Mouse (Mus musculus): ENCODE data around the gene Agap1. TPM values are rescaled to one million over a fixed set of nuclear protein-coding genes. Genes with fewer than 3 reads are reported as not detected.

The Agap1 gene
- polyA plus RNA-seq, 1 experiment, result 145 TPM

DNA sequence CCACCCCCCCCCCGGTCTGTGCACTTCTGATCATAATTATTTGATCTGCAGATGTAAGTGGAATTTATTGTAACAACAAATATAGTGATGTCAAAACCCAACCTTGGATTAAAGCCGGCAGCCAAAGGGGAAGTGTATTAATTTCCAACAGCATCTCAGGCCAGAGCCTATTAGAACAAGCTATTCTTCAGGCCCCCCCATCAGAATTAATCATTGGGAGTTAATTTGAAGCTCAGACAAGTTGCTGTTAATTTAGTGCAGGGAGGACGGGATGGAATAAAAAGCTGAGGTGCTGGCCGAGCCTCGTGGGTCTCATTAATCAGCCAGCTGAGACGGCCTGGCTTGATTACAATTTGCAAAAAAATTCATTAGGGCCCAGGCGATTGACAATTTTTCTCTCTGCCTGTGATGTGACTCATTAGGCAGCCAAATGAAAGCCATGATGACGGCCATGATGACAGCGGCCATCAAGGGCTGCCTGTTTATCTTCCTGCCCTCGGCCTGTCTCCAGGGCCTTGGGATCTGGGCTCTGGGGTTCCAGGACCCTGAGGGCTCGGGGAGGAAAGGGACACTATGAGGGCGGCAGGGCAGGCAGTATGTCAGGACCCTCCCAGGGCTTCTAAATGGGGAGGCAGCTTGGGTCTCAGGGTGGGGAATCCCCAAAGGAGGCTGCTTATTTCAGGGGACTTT lies 471.0 kb downstream of the Agap1 start:
- peak; percentile 87 for DNase-seq (ENCODE audit: low read depth)
- no peak for TF ChIP-seq CTCF (IDR thresholded peaks at IDR 0.05; ENCODE audit: borderline replicate concordance, extremely low read depth, insufficient read depth, insufficient read length)
- no peak for TF ChIP-seq POLR2A (IDR thresholded peaks at IDR 0.05; ENCODE audit: borderline replicate concordance, extremely low read depth, insufficient read depth, insufficient read length, poor library complexity, severe bottlenecking)

DNA sequence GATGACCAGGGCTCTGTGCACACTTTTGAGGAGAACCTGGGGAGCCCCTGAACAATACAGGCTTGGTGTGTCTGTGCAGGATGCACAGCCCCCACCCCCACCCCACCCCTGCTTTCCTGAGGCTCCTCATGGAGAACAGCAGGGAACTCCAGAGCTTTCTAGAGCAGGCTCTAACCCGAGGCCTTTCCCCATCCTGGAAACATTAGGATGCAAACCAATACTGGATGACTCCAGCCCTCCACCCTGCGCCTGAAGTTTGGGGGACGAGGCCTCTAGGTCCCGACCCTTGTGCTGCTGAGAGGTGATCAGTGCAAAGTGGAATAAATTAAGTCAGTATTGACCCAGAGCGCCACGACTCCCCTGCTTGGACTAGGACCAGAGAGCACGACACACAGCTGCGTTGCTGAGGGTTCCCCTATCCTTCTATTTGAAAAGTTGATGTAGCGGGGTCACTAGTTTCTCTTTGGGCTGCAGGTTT lies 472.0 kb downstream of the Agap1 start:
- DNase-seq (ENCODE audit: low read depth), result no peak
- TF ChIP-seq POLR2A (IDR thresholded peaks at IDR 0.05; ENCODE audit: borderline replicate concordance, extremely low read depth, insufficient read depth, insufficient read length, poor library complexity, severe bottlenecking) (no peak), CTCF (IDR thresholded peaks at IDR 0.05; ENCODE audit: borderline replicate concordance, extremely low read depth, insufficient read depth, insufficient read length) (no peak)

DNA sequence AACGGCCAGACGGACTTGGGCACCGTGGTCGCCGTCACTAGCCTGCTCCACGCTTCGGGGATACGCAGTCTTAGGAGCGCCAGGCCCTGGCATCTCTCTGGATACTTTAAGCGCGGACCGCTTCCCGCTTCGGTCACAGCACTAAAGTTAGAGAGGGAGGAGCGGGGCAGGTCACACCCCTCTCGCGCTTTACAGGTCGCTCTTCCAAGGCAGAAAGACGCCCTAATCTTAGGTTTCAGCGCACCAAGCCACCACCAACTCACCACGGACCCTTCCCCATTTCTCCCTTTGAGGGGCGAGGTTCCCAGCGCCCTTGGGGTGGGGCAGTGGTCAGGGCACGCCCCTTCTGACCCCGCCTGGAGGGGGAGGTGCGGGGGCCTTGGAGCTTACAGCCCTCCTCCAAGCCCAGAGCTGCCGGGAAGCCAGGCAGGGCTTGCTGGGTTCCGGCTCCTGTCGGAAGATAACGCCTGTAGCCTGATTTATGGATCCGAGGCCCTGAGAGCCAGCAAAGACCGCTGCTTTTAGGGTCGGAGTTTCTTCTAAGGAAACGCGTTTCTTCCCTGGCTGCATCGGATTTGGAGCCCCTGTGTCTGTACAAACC lies 472.6 kb downstream of the Agap1 start:
- TF ChIP-seq POLR2A (IDR thresholded peaks at IDR 0.05; ENCODE audit: borderline replicate concordance, extremely low read depth, insufficient read depth, insufficient read length, poor library complexity, severe bottlenecking) (no peak), CTCF (IDR thresholded peaks at IDR 0.05; ENCODE audit: borderline replicate concordance, extremely low read depth, insufficient read depth, insufficient read length) (no peak)
- no peak for DNase-seq (ENCODE audit: low read depth)

DNA sequence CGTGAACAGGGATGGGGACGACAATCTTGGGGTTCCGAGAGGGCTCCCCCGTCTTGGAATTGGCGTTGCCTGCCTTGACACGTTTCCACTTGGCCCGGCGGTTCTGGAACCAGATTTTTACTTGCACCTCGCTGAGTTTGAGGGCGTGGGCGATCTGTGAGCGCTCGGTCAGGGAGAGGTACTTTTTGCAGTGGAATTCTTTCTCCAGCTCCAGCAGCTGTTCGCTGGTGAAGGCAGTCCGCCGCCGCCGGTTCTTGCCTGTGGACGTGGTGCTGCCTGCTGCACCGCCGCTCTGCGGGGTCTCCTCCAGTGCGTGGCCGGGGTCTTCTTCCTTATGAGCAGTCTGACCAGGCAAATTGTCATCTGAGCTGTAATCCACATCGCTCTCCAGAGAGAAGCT lies 474.1 kb downstream of the Agap1 start:
- TF ChIP-seq POLR2A (IDR thresholded peaks at IDR 0.05; ENCODE audit: borderline replicate concordance, extremely low read depth, insufficient read depth, insufficient read length, poor library complexity, severe bottlenecking), result no peak
- no peak for TF ChIP-seq CTCF (IDR thresholded peaks at IDR 0.05; ENCODE audit: borderline replicate concordance, extremely low read depth, insufficient read depth, insufficient read length)
- DNase-seq (ENCODE audit: low read depth), result no peak

DNA sequence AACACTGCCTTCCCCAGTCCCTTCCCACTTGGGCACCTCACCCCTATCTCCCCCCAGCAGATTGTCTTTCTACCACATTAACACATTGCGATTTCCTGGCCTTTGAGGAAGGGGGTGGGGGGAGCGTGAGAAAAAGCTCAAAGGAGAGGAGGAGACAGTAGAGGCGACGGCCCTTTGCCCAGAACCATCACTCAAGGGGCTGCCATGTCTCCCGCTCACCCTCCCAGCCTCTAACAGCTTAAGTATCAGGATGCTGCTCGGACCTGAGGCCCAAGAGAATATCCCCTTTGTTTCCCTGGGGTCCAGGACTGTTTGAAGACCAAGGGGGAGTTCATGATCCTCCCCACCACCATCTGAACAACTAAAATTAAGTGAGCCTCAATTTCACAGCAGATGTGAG lies 474.6 kb downstream of the Agap1 start:
- no peak for DNase-seq (ENCODE audit: low read depth)
- TF ChIP-seq POLR2A (IDR thresholded peaks at IDR 0.05; ENCODE audit: borderline replicate concordance, extremely low read depth, insufficient read depth, insufficient read length, poor library complexity, severe bottlenecking) (no peak), CTCF (IDR thresholded peaks at IDR 0.05; ENCODE audit: borderline replicate concordance, extremely low read depth, insufficient read depth, insufficient read length) (no peak)

DNA sequence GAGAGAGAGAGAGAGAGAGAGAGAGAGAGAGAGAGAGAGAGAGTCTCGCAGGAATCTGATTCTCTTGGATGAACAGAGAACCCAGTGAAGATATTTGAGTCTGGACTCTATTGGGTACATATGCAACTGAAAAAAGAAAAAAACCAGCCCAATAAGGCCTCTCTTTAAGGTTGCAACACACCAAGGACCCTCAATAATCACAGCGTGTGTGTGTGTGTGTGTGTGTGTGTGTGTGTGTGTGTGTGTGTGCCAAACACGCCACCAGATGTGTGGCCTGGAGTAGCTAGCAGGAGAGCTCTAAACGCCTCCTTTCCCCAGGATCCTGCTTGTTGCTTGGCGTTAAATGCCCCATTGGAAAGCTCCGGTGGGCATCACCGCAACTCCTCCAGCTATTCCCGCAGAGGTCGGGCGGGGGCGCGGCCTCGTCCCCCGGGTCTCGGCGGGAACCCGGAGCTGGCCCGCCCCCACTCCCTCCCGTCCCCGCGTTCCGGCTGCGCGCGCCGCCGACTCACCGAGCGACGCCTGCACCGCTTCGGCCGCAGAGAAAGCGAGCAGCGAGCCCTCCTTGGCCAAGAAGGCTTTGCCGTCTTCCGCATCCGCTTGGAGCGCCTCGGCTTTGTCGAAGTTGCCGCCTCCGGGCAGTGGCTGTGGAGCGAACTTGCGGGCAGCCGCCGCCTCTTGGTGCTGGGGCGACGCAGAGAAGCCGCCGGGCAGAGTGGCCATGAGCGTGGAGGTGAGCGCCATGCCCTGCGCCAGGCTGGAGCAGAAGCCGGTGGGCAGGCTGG lies 475.3 kb downstream of the Agap1 start:
- DNase-seq (ENCODE audit: low read depth), result no peak
- TF ChIP-seq CTCF (IDR thresholded peaks at IDR 0.05; ENCODE audit: borderline replicate concordance, extremely low read depth, insufficient read depth, insufficient read length) (no peak), POLR2A (IDR thresholded peaks at IDR 0.05; ENCODE audit: borderline replicate concordance, extremely low read depth, insufficient read depth, insufficient read length, poor library complexity, severe bottlenecking) (no peak)

DNA sequence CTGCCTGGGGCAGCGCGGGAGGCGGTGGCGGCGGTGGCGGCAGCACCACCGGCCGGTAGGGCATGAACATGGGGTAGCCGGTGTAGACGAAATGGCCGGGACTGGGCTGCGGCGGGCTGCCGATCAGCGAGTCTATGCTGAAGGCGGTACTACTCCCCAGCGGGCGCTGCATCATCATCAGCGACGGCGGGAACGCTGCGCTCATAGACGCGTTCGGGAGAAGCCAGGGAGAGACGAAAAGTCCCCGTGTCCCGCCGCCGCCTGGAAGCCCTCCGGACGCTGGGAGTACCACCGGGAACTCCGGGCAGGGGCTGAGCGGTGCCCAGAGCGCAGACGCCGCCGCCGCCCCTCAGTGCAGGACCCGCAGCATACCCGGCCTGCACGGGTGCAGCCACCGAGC lies 475.9 kb downstream of the Agap1 start:
- no peak for DNase-seq (ENCODE audit: low read depth)
- TF ChIP-seq POLR2A (IDR thresholded peaks at IDR 0.05; ENCODE audit: borderline replicate concordance, extremely low read depth, insufficient read depth, insufficient read length, poor library complexity, severe bottlenecking), result no peak
- no peak for TF ChIP-seq CTCF (IDR thresholded peaks at IDR 0.05; ENCODE audit: borderline replicate concordance, extremely low read depth, insufficient read depth, insufficient read length)

DNA sequence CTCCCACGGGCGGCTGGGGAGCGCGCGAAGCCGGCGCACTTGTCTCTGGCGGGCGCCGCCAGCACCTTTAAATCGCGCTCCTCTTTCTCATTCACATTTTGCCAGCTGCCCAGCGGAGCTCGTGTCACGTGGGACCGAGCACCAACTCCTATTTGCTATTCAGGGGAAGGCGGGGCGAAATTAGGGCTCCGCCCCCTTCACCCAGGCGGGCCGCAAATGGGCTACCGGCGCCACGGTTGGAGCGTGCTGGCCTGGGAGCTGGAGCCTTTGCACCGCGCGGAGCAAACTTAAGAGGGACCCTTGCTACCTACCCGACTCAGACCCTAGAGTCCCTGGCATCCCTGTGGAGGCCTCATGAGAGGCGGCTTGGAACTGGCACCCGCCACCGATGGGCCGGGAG lies 476.5 kb downstream of the Agap1 start, which contains the start of gene Gbx2:
Gene Gbx2, minus strand, starts transcription at position 60 of the 400 bp plus-strand sequence.
- peak; percentile 91 for DNase-seq (ENCODE audit: low read depth)
- no peak for TF ChIP-seq CTCF (IDR thresholded peaks at IDR 0.05; ENCODE audit: borderline replicate concordance, extremely low read depth, insufficient read depth, insufficient read length)
- no peak for TF ChIP-seq POLR2A (IDR thresholded peaks at IDR 0.05; ENCODE audit: borderline replicate concordance, extremely low read depth, insufficient read depth, insufficient read length, poor library complexity, severe bottlenecking)

DNA sequence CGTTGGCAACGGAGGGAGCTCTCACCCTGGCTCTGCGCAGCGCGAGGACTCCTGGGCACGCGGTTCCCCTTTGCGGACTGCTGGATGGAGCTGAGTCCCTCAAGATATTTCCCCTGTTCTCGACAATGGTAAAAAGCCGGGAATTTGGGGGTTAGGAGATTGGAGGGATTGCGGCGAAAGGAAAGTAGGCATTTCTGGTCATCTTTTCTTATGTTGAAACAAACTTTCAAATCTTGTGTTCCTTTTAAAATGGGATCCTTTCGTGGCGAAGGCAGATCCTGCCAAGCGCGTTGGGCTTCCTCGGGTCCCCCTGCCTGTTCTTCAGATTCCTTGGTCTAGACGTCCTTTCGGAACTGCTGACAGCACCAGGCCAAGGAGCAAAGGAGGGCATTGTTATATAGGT lies 477.4 kb downstream of the Agap1 start:
- no peak for DNase-seq (ENCODE audit: low read depth)
- TF ChIP-seq POLR2A (IDR thresholded peaks at IDR 0.05; ENCODE audit: borderline replicate concordance, extremely low read depth, insufficient read depth, insufficient read length, poor library complexity, severe bottlenecking), result no peak
- no peak for TF ChIP-seq CTCF (IDR thresholded peaks at IDR 0.05; ENCODE audit: borderline replicate concordance, extremely low read depth, insufficient read depth, insufficient read length)

DNA sequence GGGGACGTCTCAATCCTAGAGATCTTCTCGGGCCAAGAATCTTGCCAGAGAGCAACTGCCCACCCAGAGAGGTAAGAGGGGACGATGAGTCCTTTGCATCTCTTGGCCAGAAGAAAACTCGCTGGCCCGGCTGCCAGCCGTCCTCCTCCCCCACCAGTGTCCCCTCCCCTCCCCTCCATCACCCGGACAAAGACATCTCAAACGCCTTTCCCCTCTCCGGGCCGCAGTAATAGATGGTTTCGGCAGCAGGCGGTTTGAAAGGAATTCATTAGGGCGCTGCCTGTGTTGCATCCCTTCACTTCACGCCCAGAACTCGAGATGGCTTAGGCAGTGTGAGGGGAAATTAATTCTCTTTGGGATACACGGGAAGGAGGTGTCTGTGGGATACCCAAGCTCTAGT lies 478.0 kb downstream of the Agap1 start:
- peak; percentile 70 for DNase-seq (ENCODE audit: low read depth)
- no peak for TF ChIP-seq CTCF (IDR thresholded peaks at IDR 0.05; ENCODE audit: borderline replicate concordance, extremely low read depth, insufficient read depth, insufficient read length)
- TF ChIP-seq POLR2A (IDR thresholded peaks at IDR 0.05; ENCODE audit: borderline replicate concordance, extremely low read depth, insufficient read depth, insufficient read length, poor library complexity, severe bottlenecking), result no peak

DNA sequence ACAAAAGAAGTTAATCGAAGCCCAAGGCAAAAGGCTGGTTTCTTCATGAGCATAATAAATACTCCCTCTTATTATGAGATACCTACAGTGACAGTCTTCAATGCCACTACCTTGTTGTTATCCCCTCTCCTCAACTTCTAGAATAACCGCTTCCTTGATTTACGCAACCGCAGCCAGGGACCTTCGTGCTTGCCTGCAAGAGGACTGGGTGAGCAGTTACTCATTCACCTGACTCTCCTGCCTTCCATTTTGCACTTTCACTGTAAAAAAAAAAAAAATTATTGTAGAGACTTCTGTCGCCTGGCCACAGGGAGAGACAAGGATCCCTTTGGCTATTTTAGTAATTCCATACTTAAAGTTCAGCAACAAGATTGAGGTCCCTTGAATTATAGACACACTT lies 478.4 kb downstream of the Agap1 start:
- DNase-seq (ENCODE audit: low read depth), result no peak

More for the DNA sequence above, 478.4 kb downstream of the Agap1 start:
- no peak for TF ChIP-seq CTCF (IDR thresholded peaks at IDR 0.05; ENCODE audit: borderline replicate concordance, extremely low read depth, insufficient read depth, insufficient read length)
- TF ChIP-seq POLR2A (IDR thresholded peaks at IDR 0.05; ENCODE audit: borderline replicate concordance, extremely low read depth, insufficient read depth, insufficient read length, poor library complexity, severe bottlenecking), result no peak

All from brain, embryonic 14.5 days (tissue).